Mouse (Mus musculus) liver, embryonic 18 days (tissue): ENCODE data around the gene Mphosph10. TPM values are rescaled to one million over a fixed set of nuclear protein-coding genes. Genes with fewer than 3 reads are reported as not detected.

Experiments
- polyA plus RNA-seq: library from polyadenylated mRNA; depleted of rRNA; stranded (reverse); fragments of >200 nt; gene quantifications from 2 replicates; pipeline ENCODE4 v1.2.3, GENCODE M21; 2012; rRNA removed

Gene Mphosph10
- 7.7 and 8.2 TPM in 2 replicates for polyA plus RNA-seq

GRCm38 (mm10) chr7:64392122-64392818, at the start of gene Mphosph10, which contains the start of gene Mcee:
Gene Mphosph10 (minus strand): TSS chr7:64392268.
Gene Mcee (plus strand): TSS chr7:64392607.

GRCm38 (mm10) chr7:64373830-64374562, 18.1 kb downstream of the Mphosph10 start, which contains the start of gene Fan1:
Gene Fan1 (minus strand): TSS chr7:64374095.

Other genes starting within 250 kb of the Mphosph10 start
- gene Trpm1, start 238.4 kb downstream of the Mphosph10 start, polyA plus RNA-seq, result 0.12 and 0.14 TPM in 2 replicates
- 6.9 and 7.6 TPM in 2 replicates for gene Mtmr10, start 104.6 kb downstream of the Mphosph10 start, polyA plus RNA-seq
- 0.97 TPM in 2 replicates for gene Fan1, start 18.2 kb downstream of the Mphosph10 start, polyA plus RNA-seq
- gene Mcee, start 339 bp upstream of the Mphosph10 start, polyA plus RNA-seq, result 51.2 and 55.9 TPM in 2 replicates
- 0.02 and 0.05 TPM in 2 replicates for gene Apba2, start 109.4 kb upstream of the Mphosph10 start, polyA plus RNA-seq